Mouse (Mus musculus) neural tube, embryonic 12.5 days (tissue): ENCODE measurements at regions not wholly inside any gene's neighbourhood (a gene's known extent, or its start where the extent isn't known, plus 50 kb on each side); places are given as distances from the start of the nearest gene placed in this dataset.

Experiments used
- ATAC-seq: fragments of 200-750 bp; cut with Nextera tagmentation; 2 replicates; pipeline ENCODE4 v1.8.0; 2017; ENCODE audit warnings: low read depth, mild to moderate bottlenecking, moderate TSS enrichment, moderate library complexity; ENCODE audit not compliant: low FRiP score
- H3K27ac ChIP-seq: fragments of 300-500 bp; sonication (generic); 2 replicates; pipeline ENCODE4 v1.5.1; 2016
- H3K27me3 ChIP-seq: fragments of 300-500 bp; sonication (generic); replicated peaks from 2 replicates; pipeline ENCODE4 v1.6.1; 2016; ENCODE audit warnings: mild to moderate bottlenecking
- H3K36me3 ChIP-seq: fragments of 300-500 bp; sonication (generic); 2 replicates; pipeline ENCODE4 v1.6.1; 2016; ENCODE audit warnings: mild to moderate bottlenecking
- H3K4me1 ChIP-seq: fragments of 300-500 bp; sonication (generic); 2 replicates; pipeline ENCODE4 v1.6.1; 2016
- H3K4me2 ChIP-seq: fragments of 300-500 bp; sonication (generic); replicated peaks from 2 replicates; pipeline ENCODE4 v1.6.1; 2016; ENCODE audit warnings: mild to moderate bottlenecking
- H3K4me3 ChIP-seq: fragments of 300-500 bp; sonication (generic); 2 replicates; pipeline ENCODE4 v1.5.1; 2016
- H3K9ac ChIP-seq: fragments of 300-500 bp; sonication (generic); 2 replicates; pipeline ENCODE4 v1.6.1; 2016; ENCODE audit warnings: mild to moderate bottlenecking
- H3K9me3 ChIP-seq: fragments of 300-500 bp; sonication (generic); 2 replicates; pipeline ENCODE4 v1.6.1; 2016; ENCODE audit warnings: mild to moderate bottlenecking
- WGBS: fragments of 180-500 bp; shearing (Covaris S2); methylation state at CpG from one replicate; pipeline ENCODE4 v1.1.7; 2016; 5-methylcytosine and 5-hydroxymethylcytosine counted together

DNA sequence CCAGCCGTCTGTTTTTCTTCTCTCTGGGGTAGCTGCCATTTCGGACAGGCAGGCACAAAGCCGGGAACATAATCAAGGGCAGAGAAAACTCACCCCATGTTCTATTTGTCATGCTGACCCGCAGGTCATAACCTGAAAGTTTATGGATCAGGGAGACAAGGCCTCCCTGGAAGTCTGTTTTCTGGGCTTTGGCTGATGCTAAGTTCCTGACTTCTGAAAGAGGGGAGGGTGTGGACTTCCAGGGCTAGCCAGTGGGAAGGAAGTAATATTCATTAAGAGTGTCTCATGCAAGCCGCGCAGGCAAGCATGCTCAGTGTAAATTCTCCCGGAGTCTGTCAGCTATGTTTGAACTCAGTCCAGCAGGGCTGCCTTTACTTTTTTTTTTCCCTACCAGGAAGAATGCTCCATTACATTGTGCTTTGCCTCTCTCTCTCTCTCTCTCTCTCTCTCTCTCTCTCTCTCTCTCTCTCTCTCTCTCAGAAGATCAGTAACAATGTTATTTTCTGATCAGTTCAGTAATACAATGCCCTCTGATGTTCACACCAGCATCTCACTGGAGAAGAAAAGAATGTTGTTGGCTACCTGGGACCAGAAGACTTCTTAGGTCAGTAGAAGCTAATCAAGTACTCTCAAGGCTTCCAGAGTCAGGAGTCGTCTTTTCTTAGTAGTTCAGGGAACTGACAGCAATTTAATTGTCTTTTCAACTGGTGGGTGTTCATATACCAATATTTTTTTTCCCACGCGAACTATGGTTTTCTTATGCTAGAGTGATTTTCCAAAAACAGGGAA is 165.5 kb upstream of the Ubash3b start:
- Histone ChIP-seq H3K9me3 (no peaks in the 10 kb centered on the region), H3K9ac (no peak overlapping the region), H3K27ac (peak overlapping the region; percentile 17), H3K4me1 (peaks cover 32% of the 10 kb centered on the region), H3K36me3 (no peaks in the 10 kb centered on the region), H3K4me2 (peak overlapping the region; percentile 61), H3K4me3 (no peak overlapping the region), H3K27me3 (no peaks in the 10 kb centered on the region)
- WGBS: 6% methylated on average over 10 of the region's 10 CpGs
- peak; percentile 84 for ATAC-seq

DNA sequence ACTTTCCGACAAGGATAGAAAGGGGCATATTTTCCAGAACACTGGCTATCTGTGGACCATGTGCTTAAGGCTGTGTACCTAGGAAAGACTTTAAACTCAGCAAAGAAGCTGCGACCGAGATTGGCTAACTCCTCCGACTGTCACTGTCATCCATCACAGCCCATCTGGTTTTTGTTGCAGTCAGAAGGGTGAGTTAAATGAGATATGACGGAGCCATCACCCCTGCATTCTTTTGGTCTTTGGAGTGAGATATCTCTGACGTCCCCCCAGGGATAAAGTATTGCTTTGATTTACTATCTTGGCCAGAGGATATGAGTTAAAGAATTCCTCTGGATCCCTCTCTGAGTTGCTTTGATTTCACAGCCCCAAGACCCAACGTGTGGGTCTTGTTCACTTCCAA is 160.0 kb upstream of the Ubash3b start:
- Histone ChIP-seq H3K9ac (no peak overlapping the region), H3K4me3 (no peak overlapping the region), H3K9me3 (no peaks in the 10 kb centered on the region), H3K27me3 (no peaks in the 10 kb centered on the region), H3K36me3 (no peaks in the 10 kb centered on the region), H3K4me1 (peaks cover 15% of the 10 kb centered on the region), H3K27ac (no peak overlapping the region), H3K4me2 (no peak overlapping the region)
- WGBS: 84% methylated on average over 7 of the region's 7 CpGs
- ATAC-seq: no peak

- Histone ChIP-seq H3K27me3 (no peaks in the 10 kb centered on the region), H3K4me3 (no peak overlapping the region), H3K27ac (no peak overlapping the region), H3K9me3 (no peaks in the 10 kb centered on the region), H3K4me1 (no peaks in the 10 kb centered on the region), H3K36me3 (no peaks in the 10 kb centered on the region), H3K9ac (no peak overlapping the region), H3K4me2 (no peak overlapping the region)
- 66% methylated on average over 2 of the region's 2 CpGs for WGBS
- ATAC-seq: no peak
Measured at GRCm38 (mm10) chr9:41319066-41319465, 157.6 kb upstream of the Ubash3b start.

DNA sequence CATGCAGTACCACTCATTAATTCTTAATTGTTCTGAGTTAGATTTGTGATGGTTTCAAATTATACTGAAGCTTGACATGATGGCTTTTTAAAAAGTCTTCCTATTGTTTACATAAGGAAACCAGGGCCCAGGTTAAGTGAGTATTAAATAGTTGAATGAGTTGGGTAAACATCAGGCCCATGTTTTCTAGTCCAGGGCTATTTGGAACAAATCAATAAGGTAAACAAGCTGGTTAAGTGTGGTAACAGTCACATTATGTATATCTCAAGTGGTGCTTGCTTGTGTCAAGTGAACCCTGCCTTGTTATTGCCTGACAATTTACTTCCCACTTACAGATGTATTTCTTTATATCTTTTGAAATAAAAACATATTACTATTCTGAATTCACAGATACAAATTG is 144.7 kb upstream of the Ubash3b start:
- ATAC-seq: no peak
- H3K9ac ChIP-seq: no peak overlapping the region

GRCm38 (mm10) chr9:41303494-41303828 is 142.0 kb upstream of the Ubash3b start:
- Histone ChIP-seq H3K36me3 (no peaks in the 10 kb centered on the region), H3K4me3 (no peak overlapping the region), H3K9ac (no peak overlapping the region), H3K4me2 (peak overlapping the region; percentile 41), H3K27ac (no peak overlapping the region), H3K4me1 (peaks cover 22% of the 10 kb centered on the region), H3K9me3 (no peaks in the 10 kb centered on the region), H3K27me3 (no peaks in the 10 kb centered on the region)
- WGBS: 28% methylated on average over 3 of the region's 3 CpGs
- peak; percentile 46; the same call in 1 of the 2 replicates for ATAC-seq

More for the DNA sequence above, 144.7 kb upstream of the Ubash3b start:
- Histone ChIP-seq H3K9me3 (no peaks in the 10 kb centered on the region), H3K27ac (no peak overlapping the region), H3K36me3 (no peaks in the 10 kb centered on the region), H3K27me3 (no peaks in the 10 kb centered on the region), H3K4me3 (no peak overlapping the region), H3K4me1 (peaks cover 22% of the 10 kb centered on the region), H3K4me2 (no peak overlapping the region)

GRCm38 (mm10) chr9:41302809-41303493 is 141.5 kb upstream of the Ubash3b start:
- 24% methylated on average over 8 of the region's 8 CpGs for WGBS
- H3K9ac ChIP-seq: no peak overlapping the region
- H3K27ac ChIP-seq: no peak overlapping the region
- peaks cover 22% of the 10 kb centered on the region for H3K4me1 ChIP-seq
- peak overlapping the region; percentile 41 for H3K4me2 ChIP-seq
- H3K4me3 ChIP-seq: no peak overlapping the region
- ATAC-seq: peak; percentile 90
- H3K27me3 ChIP-seq: no peaks in the 10 kb centered on the region
- H3K36me3 ChIP-seq: no peaks in the 10 kb centered on the region
- H3K9me3 ChIP-seq: no peaks in the 10 kb centered on the region

DNA sequence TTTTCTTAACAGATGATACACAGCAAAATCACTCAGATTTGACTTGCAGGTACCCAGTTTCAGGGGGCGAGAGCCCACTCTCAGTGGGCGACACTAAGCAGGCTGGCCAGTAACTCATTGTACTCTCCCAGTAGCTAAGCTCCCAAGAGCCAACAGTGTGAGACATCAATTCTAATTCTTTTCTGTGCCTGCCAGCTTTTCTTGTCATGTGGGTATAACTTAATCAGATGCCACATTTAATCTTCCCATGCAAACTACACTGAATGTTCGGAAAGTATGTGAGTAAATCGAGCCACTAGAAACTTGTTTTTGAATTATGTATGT is 124.6 kb upstream of the Ubash3b start:
- Histone ChIP-seq H3K4me2 (no peak overlapping the region), H3K9ac (no peak overlapping the region), H3K4me1 (peaks cover 14% of the 10 kb centered on the region; the same call in 1 of the 2 replicates), H3K4me3 (no peak overlapping the region), H3K9me3 (peaks cover 4% of the 10 kb centered on the region; the same call in 1 of the 2 replicates), H3K27me3 (no peaks in the 10 kb centered on the region), H3K27ac (no peak overlapping the region), H3K36me3 (no peaks in the 10 kb centered on the region)
- WGBS: 71% methylated on average over 4 of the region's 4 CpGs
- 0 out of 2 replicates have a peak, but pooled peaks have one; percentile 50 for ATAC-seq

- 42% methylated on average over 8 of the region's 8 CpGs for WGBS
- Histone ChIP-seq H3K4me2 (no peak overlapping the region), H3K27ac (no peak overlapping the region)
Measured at GRCm38 (mm10) chr9:41285266-41286144, 124.0 kb upstream of the Ubash3b start.

DNA sequence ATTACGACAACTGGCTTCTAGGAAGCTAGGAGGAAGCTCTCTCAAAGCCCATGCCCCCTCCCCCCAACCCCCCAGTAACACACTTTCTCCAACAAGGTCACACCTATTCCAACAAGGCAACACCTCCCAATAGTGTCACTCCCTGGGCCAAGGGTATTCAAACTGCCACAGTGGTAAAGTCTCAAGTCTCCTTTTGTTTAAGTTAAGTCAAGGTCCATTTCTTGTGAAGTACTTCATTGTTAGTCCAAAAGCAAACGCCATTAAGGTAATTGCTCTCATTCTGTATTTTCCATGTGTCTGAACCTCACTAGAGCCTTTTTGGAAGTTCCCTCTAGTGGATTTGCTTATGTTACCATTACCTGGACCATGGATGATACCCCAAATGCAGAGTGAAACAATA is 116.2 kb upstream of the Ubash3b start:
- Histone ChIP-seq H3K27me3 (no peaks in the 10 kb centered on the region), H3K9me3 (no peaks in the 10 kb centered on the region; the same call in 1 of the 2 replicates), H3K36me3 (no peaks in the 10 kb centered on the region), H3K4me2 (no peak overlapping the region), H3K4me3 (no peak overlapping the region), H3K4me1 (peaks cover under 1% of the 10 kb centered on the region; the same call in 1 of the 2 replicates), H3K9ac (no peak overlapping the region), H3K27ac (no peak overlapping the region)
- 86% methylated on average over 2 of the region's 2 CpGs for WGBS
- ATAC-seq: no peak

More at GRCm38 (mm10) chr9:41285266-41286144, 124.0 kb upstream of the Ubash3b start:
- Histone ChIP-seq H3K9ac (peak overlapping the region; percentile 14; the same call in 1 of the 2 replicates), H3K4me3 (no peak overlapping the region), H3K9me3 (no peaks in the 10 kb centered on the region), H3K4me1 (peaks cover 14% of the 10 kb centered on the region; the same call in 1 of the 2 replicates), H3K27me3 (no peaks in the 10 kb centered on the region), H3K36me3 (no peaks in the 10 kb centered on the region)
- ATAC-seq: peak; percentile 63; the same call in 1 of the 2 replicates

DNA sequence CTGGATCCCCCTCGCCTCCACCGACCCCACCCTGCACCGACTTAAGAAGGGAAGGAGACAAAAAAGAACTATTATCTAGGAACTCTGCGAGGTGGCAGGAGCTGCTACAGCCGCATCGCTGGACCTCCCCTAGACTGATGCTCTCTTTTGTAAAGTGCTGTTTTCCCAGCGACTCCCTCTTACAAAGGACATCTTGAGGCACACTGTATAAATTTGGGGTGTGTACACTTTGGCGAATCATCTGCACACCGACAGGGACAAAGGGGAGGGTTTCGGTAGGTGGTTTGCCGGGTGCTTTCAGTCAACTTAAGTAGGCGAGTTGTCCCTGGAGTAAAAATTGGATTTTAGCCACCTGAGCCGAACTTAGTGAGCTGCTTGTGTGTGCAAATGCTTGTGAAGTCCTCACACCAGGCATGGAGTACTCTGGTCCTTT is 112.4 kb upstream of the Ubash3b start:
- H3K36me3 ChIP-seq: no peaks in the 10 kb centered on the region
- H3K27ac ChIP-seq: peak overlapping the region; percentile 91
- no peaks in the 10 kb centered on the region for H3K27me3 ChIP-seq
- WGBS: 6% methylated on average over 13 of the region's 13 CpGs
- no peaks in the 10 kb centered on the region; the same call in 1 of the 2 replicates for H3K9me3 ChIP-seq
- peak; percentile 59 for ATAC-seq
- peak overlapping the region; percentile 18 for H3K4me3 ChIP-seq
- H3K4me2 ChIP-seq: peak overlapping the region; percentile 54
- H3K9ac ChIP-seq: peak overlapping the region; percentile 59
- peaks cover 7% of the 10 kb centered on the region for H3K4me1 ChIP-seq

- Histone ChIP-seq H3K27ac (peak overlapping the region; percentile 91), H3K9me3 (no peaks in the 10 kb centered on the region; the same call in 1 of the 2 replicates), H3K9ac (peak overlapping the region; percentile 59), H3K4me1 (peaks cover 7% of the 10 kb centered on the region), H3K36me3 (no peaks in the 10 kb centered on the region), H3K27me3 (no peaks in the 10 kb centered on the region), H3K4me3 (peak overlapping the region; percentile 18), H3K4me2 (peak overlapping the region; percentile 54)
- ATAC-seq: peak; percentile 97
- under 1% methylated on average over 18 of the region's 18 CpGs for WGBS
Measured at GRCm38 (mm10) chr9:41273171-41273781, 111.8 kb upstream of the Ubash3b start.
